Mouse (Mus musculus) CH12.LX (cell line): ENCODE data around the gene Arl15. TPM values are rescaled to one million over a fixed set of nuclear protein-coding genes. Genes with fewer than 3 reads are reported as not detected.

ENCODE experiments used
- DNase-seq: peaks from one replicate; pipeline ENCODE4 v3.0.0-alpha.2; 2013; ENCODE audit errors: extremely low read depth
- H3K27ac ChIP-seq: 2 replicates; pipeline ENCODE4 v1.5.1; 2012; ENCODE audit warnings: low read depth, mild to moderate bottlenecking, control low read depth, moderate library complexity; ENCODE audit not compliant: insufficient read depth
- H3K27me3 ChIP-seq: replicated peaks from 2 replicates; pipeline ENCODE3; 2012; ENCODE audit warnings: inconsistent platforms
- H3K36me3 ChIP-seq, 2 experiments: replicated peaks in 1 of 2; 2 replicates each; pipeline versions ENCODE3 to v1.6.1; 2012; ENCODE audit warnings: inconsistent platforms in 1 of 2, low read length in 1 of 2, mild to moderate bottlenecking in 1 of 2, mixed read lengths in 1 of 2, moderate library complexity in 1 of 2; ENCODE audit not compliant: control insufficient read depth in 1 of 2, insufficient read depth in 1 of 2
- H3K4me1 ChIP-seq, 2 experiments: 2 replicates each; pipeline ENCODE4 v1.6.1; 2012; ENCODE audit warnings: inconsistent platforms in 1 of 2, moderate library complexity in 1 of 2; ENCODE audit not compliant: insufficient read depth in 2 of 2, control insufficient read depth in 1 of 2
- H3K4me2 ChIP-seq: 2 replicates; pipeline ENCODE4 v1.6.1; 2012; ENCODE audit warnings: low read depth, mild to moderate bottlenecking, control low read depth; ENCODE audit not compliant: poor library complexity, insufficient read depth, severe bottlenecking
- H3K4me3 ChIP-seq, 3 experiments: fragments of 150-350 bp in 1 of 3; sonication (generic) in 1 of 3; replicated peaks in 1 of 3; 2 replicates each; pipeline versions ENCODE3 to v1.5.1; 2011 to 2012; ENCODE audit warnings: low read depth in 2 of 3, low read length in 2 of 3, mild to moderate bottlenecking in 2 of 3, moderate library complexity in 2 of 3, control low read depth in 1 of 3, improper control_type of control experiment in 1 of 3, inconsistent platforms in 1 of 3, mixed read lengths in 1 of 3; ENCODE audit not compliant: poor library complexity in 1 of 3
- H3K79me2 ChIP-seq: replicated peaks from 2 replicates; pipeline ENCODE4 v1.6.1; 2012; ENCODE audit warnings: mild to moderate bottlenecking, moderate library complexity; ENCODE audit not compliant: control insufficient read depth, poor library complexity, insufficient read depth, severe bottlenecking; ENCODE audit errors: extremely low read depth
- H3K9ac ChIP-seq: 2 replicates; pipeline ENCODE4 v1.6.1; 2012; ENCODE audit warnings: low read depth, mild to moderate bottlenecking, control low read depth, moderate library complexity; ENCODE audit not compliant: insufficient read depth
- H3K9me3 ChIP-seq: replicated peaks from 2 replicates; pipeline ENCODE3; 2012; ENCODE audit warnings: low read length, inconsistent platforms, mixed read lengths
- CHD1 ChIP-seq: IDR thresholded peaks from 2 replicates; pipeline ENCODE4 v1.6.1; 2012; ENCODE audit warnings: low read depth, low read length, improper control_type of control experiment, inconsistent platforms
- E2F4 ChIP-seq: IDR thresholded peaks from 2 replicates; pipeline ENCODE4 v1.6.1; 2011; ENCODE audit warnings: low read depth, low read length, improper control_type of control experiment; ENCODE audit not compliant: insufficient replicate concordance
- IRF4 ChIP-seq: IDR thresholded peaks from 2 replicates; pipeline ENCODE4 v1.6.1; 2014; ENCODE audit warnings: low read depth, mild to moderate bottlenecking, inconsistent platforms, low read length, improper control_type of control experiment
- JUN ChIP-seq: IDR thresholded peaks from 2 replicates; pipeline ENCODE4 v1.6.1; 2011; ENCODE audit warnings: low read depth, mild to moderate bottlenecking, low read length, improper control_type of control experiment, moderate library complexity; ENCODE audit not compliant: insufficient read depth
- JUND ChIP-seq: conservative IDR thresholded peaks from 2 replicates; pipeline ENCODE4 v1.6.1; 2011; ENCODE audit warnings: low read depth, low read length, improper control_type of control experiment
- MAZ ChIP-seq: IDR thresholded peaks from 2 replicates; pipeline ENCODE4 v1.6.1; 2012; ENCODE audit warnings: low read depth, mild to moderate bottlenecking, inconsistent platforms, low read length, improper control_type of control experiment, moderate library complexity
- MXI1 ChIP-seq: IDR thresholded peaks from 2 replicates; pipeline ENCODE4 v1.6.1; 2011; ENCODE audit warnings: mild to moderate bottlenecking, low read depth, low read length, improper control_type of control experiment
- NELFE ChIP-seq: IDR thresholded peaks from 2 replicates; pipeline ENCODE4 v1.6.1; 2011; ENCODE audit warnings: low read depth, low read length, improper control_type of control experiment
- NRF1 ChIP-seq: IDR thresholded peaks from 2 replicates; pipeline ENCODE4 v1.6.1; 2014; ENCODE audit warnings: low read depth, mild to moderate bottlenecking, inconsistent platforms, low read length, improper control_type of control experiment, moderate library complexity
- PAX5 ChIP-seq: IDR thresholded peaks from 2 replicates; pipeline ENCODE4 v1.6.1; 2012; ENCODE audit warnings: low read length, inconsistent platforms, mixed read lengths
- RAD21 ChIP-seq: IDR thresholded peaks from 2 replicates; pipeline ENCODE4 v1.6.1; 2011; ENCODE audit warnings: low read depth, mild to moderate bottlenecking, low read length, improper control_type of control experiment, moderate library complexity
- RCOR1 ChIP-seq: conservative IDR thresholded peaks from 2 replicates; pipeline ENCODE4 v1.6.1; 2012; ENCODE audit warnings: low read depth, mild to moderate bottlenecking, inconsistent platforms, low read length, improper control_type of control experiment
- SIN3A ChIP-seq: IDR thresholded peaks from 2 replicates; pipeline ENCODE4 v1.6.1; 2012; ENCODE audit warnings: low read length, improper control_type of control experiment, inconsistent platforms
- SMC3 ChIP-seq: IDR thresholded peaks from 2 replicates; pipeline ENCODE4 v1.6.1; 2011; ENCODE audit warnings: low read depth, low read length, improper control_type of control experiment
- TBP ChIP-seq: conservative IDR thresholded peaks from 2 replicates; pipeline ENCODE4 v1.6.1; 2011; ENCODE audit warnings: low read depth, low read length, improper control_type of control experiment
- TCF12 ChIP-seq: IDR thresholded peaks from 2 replicates; pipeline ENCODE4 v1.6.1; 2014; ENCODE audit warnings: low read depth, mild to moderate bottlenecking, inconsistent platforms, low read length, improper control_type of control experiment
- ZC3H11A ChIP-seq: IDR thresholded peaks from 2 replicates; pipeline ENCODE4 v1.6.1; 2012; ENCODE audit warnings: low read depth, mild to moderate bottlenecking, inconsistent platforms, low read length, improper control_type of control experiment
- ZKSCAN1 ChIP-seq: IDR thresholded peaks from 2 replicates; pipeline ENCODE4 v1.6.1; 2012; ENCODE audit warnings: low read depth, inconsistent platforms, low read length, improper control_type of control experiment, borderline replicate concordance
- ZMIZ1 ChIP-seq: IDR thresholded peaks from 2 replicates; pipeline ENCODE4 v1.6.1; 2012; ENCODE audit warnings: low read depth, mild to moderate bottlenecking, inconsistent platforms, low read length, improper control_type of control experiment
- dilution Hi-C: fragments of 300-500 bp; cut with MboI; formaldehyde crosslinking; loops from 2 replicates; pipeline ENCODE4 v1.14.3; 2020; ENCODE audit warnings: low sequenced_read_pairs; ENCODE audit not compliant: extremely low pct_unique_long_range_greater_than_20kb, extremely low pct_ligation_motif_present
- in situ Hi-C: fragments of 300-500 bp; cut with MboI; formaldehyde crosslinking; loops from 3 replicates; pipeline ENCODE4 v1.14.3; 2019; ENCODE audit warnings: low sequenced_read_pairs, low pct_ligation_motif_present, low pct_unique_long_range_greater_than_20kb, mixed read lengths
- polyA plus RNA-seq: library from polyadenylated mRNA; unstranded; fragments of >175 nt; gene quantifications from 2 replicates; pipeline ENCODE4 v1.2.1, GENCODE M21; 2012; ENCODE audit warnings: low read depth; ENCODE audit not compliant: insufficient read length
- total RNA-seq, 2 experiments: library from RNA; depleted of rRNA; stranded (reverse); fragments of 300-350 nt in 1 of 2; fragments of >200 nt in 1 of 2; gene quantifications; 2 replicates each; pipeline ENCODE4 v1.2.3; 2012 to 2014

The Arl15 gene
- total and polyA plus RNA-seq, 3 experiments = 2.2 to 5.2 (median 4.8) TPM

DNA sequence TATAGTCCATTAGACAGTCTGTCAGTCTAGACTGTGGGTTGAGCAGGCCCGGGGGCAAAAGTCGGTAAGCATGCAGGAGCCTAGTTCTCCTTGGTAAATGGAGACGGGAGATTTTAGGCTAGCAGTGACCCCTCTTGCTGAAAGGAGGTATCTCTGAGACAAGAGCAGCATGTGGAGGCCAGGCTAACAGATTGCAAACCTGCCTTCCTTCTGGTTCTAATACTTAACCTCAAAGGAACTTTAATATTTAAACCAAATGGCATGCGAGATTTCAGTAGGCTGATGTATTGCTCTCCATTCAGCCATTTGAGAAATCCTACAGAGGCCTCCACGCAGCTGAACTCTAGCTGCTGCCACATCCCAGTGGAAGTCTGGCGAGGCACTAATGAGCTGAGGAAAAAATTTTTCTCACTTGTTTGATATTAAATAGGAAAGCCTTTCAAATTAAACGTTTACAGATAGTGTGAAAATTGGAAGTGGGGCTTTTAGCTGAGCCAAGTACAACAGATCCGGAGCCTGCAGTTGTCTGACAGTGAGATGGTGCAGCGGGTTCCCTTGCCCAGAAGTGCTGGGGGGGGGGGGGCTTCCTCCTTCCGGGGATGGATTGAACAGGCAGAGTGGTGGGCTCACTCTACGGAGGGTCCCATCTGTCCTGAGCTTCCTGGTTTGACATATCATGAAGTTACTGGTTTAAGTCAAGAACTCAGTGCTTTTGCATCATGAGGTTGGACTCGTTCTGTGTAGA, 372.3 kb downstream of the Arl15 start:
- Histone ChIP-seq H3K79me2 (no peaks in the 10 kb centered on the region), H3K4me1 (no peaks in the 10 kb centered on the region), H3K9me3 (no peaks in the 10 kb centered on the region), H3K27ac (no peak overlapping the region), H3K9ac (no peak overlapping the region), H3K27me3 (no peaks in the 10 kb centered on the region), H3K4me2 (no peak overlapping the region), H3K36me3 (no peaks in the 10 kb centered on the region), H3K4me3 (no peak overlapping the region)
- DNase-seq = no peak
- TF ChIP-seq NELFE = no peak
- TF ChIP-seq PAX5 = no peak
- TF ChIP-seq MXI1 = no peak
- TF ChIP-seq TBP = no peak
- peak; percentile 17 for TF ChIP-seq RAD21
- TF ChIP-seq CHD1 = no peak
- TF ChIP-seq ZKSCAN1 = no peak
- TF ChIP-seq SMC3 = peak; percentile 7; the same call in 1 of the 2 replicates
- dilution Hi-C loops (no loop called here), in situ Hi-C loops (no loop called here)

DNA sequence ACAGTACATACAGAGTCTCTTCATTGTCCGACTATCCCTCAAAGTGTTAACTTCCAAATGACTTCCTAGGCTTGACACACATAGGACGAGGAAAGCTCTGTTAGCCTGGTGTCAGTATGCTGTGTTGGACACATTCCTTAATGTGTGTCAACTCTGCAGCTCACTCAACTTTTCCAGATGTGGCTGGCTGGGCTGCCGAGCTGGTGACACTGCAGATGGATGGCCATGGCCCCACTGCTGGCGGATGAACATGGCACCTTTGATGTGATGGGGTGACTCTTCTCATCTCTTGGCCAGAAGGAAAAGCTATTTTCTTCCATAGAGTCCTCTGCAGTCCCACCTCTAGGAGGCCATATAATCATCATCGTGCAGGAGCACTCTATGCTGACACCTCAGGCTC, 375.8 kb downstream of the Arl15 start:
- H3K4me3 ChIP-seq = no peak overlapping the region
- DNase-seq = no peak
- no peaks in the 10 kb centered on the region for H3K27me3 ChIP-seq
- H3K27ac ChIP-seq = no peak overlapping the region
- no peaks in the 10 kb centered on the region for H3K36me3 ChIP-seq
- H3K4me1 ChIP-seq = no peaks in the 10 kb centered on the region
- TF ChIP-seq JUND (no peak), CHD1 (no peak), MAZ (no peak), SIN3A (no peak), SMC3 (no peak), NRF1 (no peak), ZC3H11A (no peak), JUN (no peak), NELFE (no peak), RCOR1 (no peak), E2F4 (no peak), IRF4 (no peak), MXI1 (no peak), TCF12 (no peak), ZMIZ1 (no peak)
- TF ChIP-seq, all 38 proteins: peak for 0
- dilution Hi-C loops (no loop called here), in situ Hi-C loops (no loop called here)
- Histone ChIP-seq H3K4me2 (no peak overlapping the region), H3K9ac (no peak overlapping the region), H3K9me3 (no peaks in the 10 kb centered on the region), H3K79me2 (no peaks in the 10 kb centered on the region)
